Mouse (Mus musculus): ENCODE results near the gene Bcl10.

DNA sequence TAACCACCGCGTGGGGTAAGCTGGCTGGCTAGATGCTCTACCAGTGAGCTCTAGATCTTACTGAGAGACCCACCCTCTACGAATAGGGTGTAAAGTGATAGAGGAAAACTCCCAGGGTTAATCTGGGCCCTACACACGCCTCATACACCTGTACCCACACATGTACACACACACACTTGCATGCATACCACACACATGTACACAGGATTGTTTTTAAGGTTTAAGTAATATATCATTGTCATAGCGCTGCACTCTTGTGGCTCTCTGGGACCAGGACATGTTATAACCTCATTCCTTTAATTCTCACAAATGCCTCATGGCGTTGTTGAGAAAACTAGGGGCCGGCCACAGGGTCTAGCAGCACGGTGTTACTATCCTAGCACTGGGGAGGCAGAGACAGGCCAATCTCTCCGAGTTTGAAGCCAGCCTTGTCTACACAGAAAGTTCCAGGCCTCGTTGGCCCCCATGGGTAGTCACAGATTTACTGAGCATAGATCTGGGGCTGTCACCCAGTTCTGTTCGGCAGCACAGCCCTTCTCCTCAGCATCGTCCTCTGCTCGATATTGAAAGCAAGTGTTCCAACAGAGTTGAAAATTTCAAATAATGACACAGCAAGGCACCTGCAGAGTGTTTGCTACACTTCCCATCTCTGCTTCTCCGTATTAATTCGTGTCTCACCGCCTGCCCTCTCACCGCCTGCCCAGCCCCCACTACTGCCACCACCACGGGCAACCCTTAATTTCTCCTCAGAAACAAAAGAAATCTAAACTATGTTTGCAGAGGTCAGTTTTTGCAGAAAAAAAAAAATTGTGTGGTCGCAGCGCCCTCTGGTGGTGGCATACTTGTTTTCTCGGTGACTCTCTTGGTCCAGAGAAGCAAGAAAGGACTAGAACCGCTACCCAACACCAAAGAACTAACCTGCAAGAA is 17.5 kb upstream of the Bcl10 start:
- TF ChIP-seq CTCF (IDR thresholded peaks at IDR 0.05; ENCODE audit: insufficient read depth, low read length) (peak; percentile 58), POLR2A (IDR thresholded peaks at IDR 0.05; ENCODE audit: borderline replicate concordance, extremely low read depth, low read depth, low read length) (no peak)

Data from lung, adult 2 months (tissue).